Mouse (Mus musculus) gastrocnemius, adult 8-10 months (tissue): Measurements from ENCODE around the gene Ntsr2. TPM values are rescaled to one million over a fixed set of nuclear protein-coding genes. Genes with fewer than 3 reads are reported as not detected.
"Not testable (repeated sequence)": the region's sequence is repeated elsewhere in the genome, so short reads cannot be mapped to it uniquely, and the experiment has no call there.

Experiments
- DNase-seq, 2 experiments: peaks; one replicate each; pipeline ENCODE4 v3.0.0; 2022; ENCODE audit warnings: low spot score in 2 of 2
- total RNA-seq, 4 experiments: library from RNA; stranded (reverse); gene quantifications; 2 replicates each; pipeline ENCODE4 v1.2.4; 2022

Ntsr2 gene
- total RNA-seq, 4 experiments from 2014 or later, result 1.1 to 2.8 (median 2.1) TPM

DNA sequence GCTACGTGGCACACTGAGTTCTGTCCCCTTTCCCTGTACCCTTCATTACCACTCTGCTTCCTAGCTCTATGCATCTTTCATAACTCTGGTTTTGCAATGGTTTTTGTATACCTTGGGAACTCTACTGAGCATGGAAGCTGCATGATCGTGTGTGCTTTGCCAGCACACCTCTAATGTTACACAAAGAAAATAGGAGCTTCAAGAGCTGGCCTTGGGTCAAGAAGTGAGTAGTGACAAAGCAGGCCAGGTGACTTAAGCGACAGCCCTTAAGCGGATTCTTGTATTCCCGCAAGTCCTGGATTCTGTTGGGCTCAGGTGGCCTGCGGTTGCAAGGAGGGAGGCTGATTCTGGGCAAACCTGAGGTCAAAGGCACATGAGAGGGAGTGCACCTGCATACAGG is 4.9 kb upstream of the Ntsr2 start:
- DNase-seq, result no peak

- no peak for DNase-seq
Observed at GRCm38 (mm10) chr12:16649819-16650218, 3.4 kb upstream of the Ntsr2 start.

GRCm38 (mm10) chr12:16655604-16656003 is 2.4 kb downstream of the Ntsr2 start:
- DNase-seq, result no peak

GRCm38 (mm10) chr12:16656906-16657875 is 4.0 kb downstream of the Ntsr2 start:
- no peak for DNase-seq

- DNase-seq, result no peak
Observed at GRCm38 (mm10) chr12:16661459-16661858, 8.3 kb downstream of the Ntsr2 start.

GRCm38 (mm10) chr12:16661936-16662335 is 8.8 kb downstream of the Ntsr2 start:
- DNase-seq, result no peak

GRCm38 (mm10) chr12:16662955-16663585 is 9.9 kb downstream of the Ntsr2 start:
- DNase-seq, result no peak

DNA sequence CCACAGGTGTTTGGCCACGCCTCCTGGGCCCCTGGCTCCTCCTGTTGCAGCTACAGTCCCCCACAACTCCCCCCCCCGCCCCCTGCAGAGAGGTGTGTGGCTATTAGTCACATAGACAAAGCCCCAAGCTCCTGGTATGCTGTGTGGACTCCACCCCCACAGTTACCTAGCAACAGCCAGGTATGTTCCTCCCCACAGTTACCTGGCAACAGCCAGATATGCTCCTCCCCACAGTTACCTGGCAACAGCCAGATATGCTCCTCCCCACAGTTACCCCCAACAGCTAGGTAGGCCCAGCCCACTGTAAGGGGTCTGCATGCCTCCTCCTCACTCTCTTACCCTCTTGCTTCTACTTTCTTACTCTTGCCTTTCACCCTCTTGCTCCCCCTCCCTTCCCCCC is 11.8 kb downstream of the Ntsr2 start:
- DNase-seq, result no peak

DNA sequence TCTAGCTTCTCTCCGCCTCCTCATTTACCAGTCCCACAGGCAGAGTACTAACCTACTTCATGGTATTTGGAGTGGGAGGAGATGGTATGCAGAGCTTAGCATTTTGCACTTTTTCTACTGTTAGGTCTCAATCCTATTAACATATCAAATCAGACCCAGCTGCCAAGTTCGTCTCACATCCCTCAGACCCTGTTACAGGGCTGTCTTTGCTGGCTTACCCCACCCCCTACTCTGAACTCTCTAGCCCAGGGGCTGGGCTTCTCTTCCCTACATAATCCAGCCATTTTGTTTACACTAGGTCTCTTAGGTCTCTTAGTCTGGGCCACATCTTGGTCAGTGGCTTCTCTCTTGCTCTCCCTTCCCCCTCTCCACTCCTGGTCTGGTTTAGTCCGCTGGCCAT is 16.0 kb downstream of the Ntsr2 start:
- DNase-seq, result no peak

GRCm38 (mm10) chr12:16672246-16672645 is 19.1 kb downstream of the Ntsr2 start:
- DNase-seq, result no peak

GRCm38 (mm10) chr12:16690631-16691030 is 37.4 kb downstream of the Ntsr2 start:
- no peak for DNase-seq

GRCm38 (mm10) chr12:16694783-16695182 is 41.6 kb downstream of the Ntsr2 start:
- DNase-seq, result no peak

GRCm38 (mm10) chr12:16695252-16695651 is 42.1 kb downstream of the Ntsr2 start:
- not testable (repeated sequence) for DNase-seq

DNA sequence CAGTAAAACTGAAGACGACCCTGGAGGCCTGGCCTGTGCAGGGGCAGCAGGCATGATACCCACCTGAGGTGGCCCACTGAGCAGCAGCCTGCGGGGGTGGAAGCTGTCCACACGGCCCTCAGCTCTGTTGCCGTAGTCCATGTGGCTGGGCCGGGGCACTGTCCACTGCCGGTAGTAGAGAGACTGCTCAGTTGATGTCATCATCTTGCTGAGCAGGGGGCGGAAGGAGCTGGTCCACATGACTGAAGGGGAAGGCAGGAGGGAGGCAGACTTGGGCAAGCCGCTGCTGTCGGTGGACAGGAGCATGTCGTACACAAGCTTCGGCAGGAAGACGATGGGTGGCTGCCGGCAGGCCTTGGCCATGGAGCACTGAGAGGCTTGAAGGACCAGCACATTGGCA is 43.0 kb downstream of the Ntsr2 start:
- DNase-seq, result no peak

DNA sequence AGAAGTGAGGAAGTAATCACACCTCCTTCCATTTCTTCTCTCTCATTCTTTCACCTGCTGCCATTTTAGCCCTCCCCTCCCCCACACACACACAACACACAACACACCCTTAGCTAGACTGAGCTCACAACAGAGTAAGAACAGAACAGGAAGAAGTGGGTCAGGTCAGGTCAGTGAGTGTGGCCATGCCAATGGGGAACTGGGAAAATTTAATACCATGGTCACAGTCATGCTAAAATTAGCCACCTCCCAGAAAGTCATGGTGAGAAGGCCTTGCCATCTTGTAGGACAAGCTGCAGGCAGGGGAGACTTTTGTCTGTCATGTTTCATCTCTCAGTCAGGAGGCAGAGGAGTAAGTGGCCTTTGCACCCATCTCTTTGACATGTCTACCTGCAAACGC is 45.5 kb downstream of the Ntsr2 start:
- DNase-seq, result peak in 1 of 2 experiments; percentile 43

Other genes with a start within 250 kb of the Ntsr2 start
- gene Lpin1, start 42.4 kb upstream of the Ntsr2 start, total RNA-seq, result 100 to 1,000 TPM; 227 to 339 (median 265) TPM
- 1 to 10 TPM in 3 of 4 experiments, under 1 TPM in 1; 0.27 to 5.3 (median 1.1) TPM for gene Greb1, start 147.5 kb downstream of the Ntsr2 start, total RNA-seq
- 100 to 1,000 TPM; 136 to 196 (median 151) TPM for gene E2f6, start 157.6 kb downstream of the Ntsr2 start, total RNA-seq
- 100 to 1,000 TPM in 1 of 4 experiments, 10 to 100 TPM in 3; 76.4 to 106 (median 80.8) TPM for gene Rock2, start 241.5 kb downstream of the Ntsr2 start, total RNA-seq